Mouse (Mus musculus) cerebellum, postnatal 10 days (tissue): ENCODE data around the gene 2210016L21Rik.
"Not testable (repeated sequence)": the region's sequence is repeated elsewhere in the genome, so short reads cannot be mapped to it uniquely, and the experiment has no call there.

Experiments used
- DNase-seq, 2 experiments: peaks; one replicate each; pipeline ENCODE4 v3.0.0; 2021; ENCODE audit warnings: mixed read lengths in 2 of 2

Gene 2210016L21Rik

GRCm38 (mm10) chr5:114942074-114942765 is at the start of gene 2210016L21Rik:
TSS of gene 2210016L21Rik (plus strand) at chr5:114942158.
- DNase-seq: peak; percentile 93 to 94

- no peak for DNase-seq
Measured at GRCm38 (mm10) chr5:114895542-114895941, 46.4 kb upstream of the 2210016L21Rik start.

GRCm38 (mm10) chr5:114896688-114897373 is 45.1 kb upstream of the 2210016L21Rik start, which contains the start of gene Oasl2:
TSS of gene Oasl2 (plus strand) at chr5:114896936.
- no peak for DNase-seq

GRCm38 (mm10) chr5:114897374-114897793 is 44.6 kb upstream of the 2210016L21Rik start:
- DNase-seq: no peak

- DNase-seq: no peak
Measured at GRCm38 (mm10) chr5:114898857-114899256, 43.1 kb upstream of the 2210016L21Rik start.

- peak; percentile 79 to 82 for DNase-seq
Measured at GRCm38 (mm10) chr5:114902413-114902812, 39.5 kb upstream of the 2210016L21Rik start.

GRCm38 (mm10) chr5:114908598-114909305 is 33.2 kb upstream of the 2210016L21Rik start:
- DNase-seq: no peak

- DNase-seq: no peak
Measured at GRCm38 (mm10) chr5:114913686-114914085, 28.3 kb upstream of the 2210016L21Rik start.

GRCm38 (mm10) chr5:114914855-114915254 is 27.1 kb upstream of the 2210016L21Rik start:
- no peak for DNase-seq

- no peak for DNase-seq
Measured at GRCm38 (mm10) chr5:114915854-114916253, 26.1 kb upstream of the 2210016L21Rik start.

- DNase-seq: no peak
Measured at GRCm38 (mm10) chr5:114916777-114917176, 25.2 kb upstream of the 2210016L21Rik start.

GRCm38 (mm10) chr5:114917357-114917756 is 24.6 kb upstream of the 2210016L21Rik start:
- DNase-seq: not testable (repeated sequence)

GRCm38 (mm10) chr5:114921551-114922365 is 20.2 kb upstream of the 2210016L21Rik start:
- DNase-seq: no peak

- no peak for DNase-seq
Measured at GRCm38 (mm10) chr5:114922366-114922731, 19.6 kb upstream of the 2210016L21Rik start.

GRCm38 (mm10) chr5:114922998-114923473 is 18.9 kb upstream of the 2210016L21Rik start, which contains the start of gene Oasl1:
TSS of gene Oasl1 (plus strand) at chr5:114923240.
- peak; percentile 59 to 67 for DNase-seq

GRCm38 (mm10) chr5:114926153-114926684 is 15.7 kb upstream of the 2210016L21Rik start:
- no peak for DNase-seq

GRCm38 (mm10) chr5:114926753-114927152 is 15.2 kb upstream of the 2210016L21Rik start:
- no peak for DNase-seq

GRCm38 (mm10) chr5:114931626-114932025 is 10.3 kb upstream of the 2210016L21Rik start:
- DNase-seq: no peak

GRCm38 (mm10) chr5:114933206-114933605 is 8.8 kb upstream of the 2210016L21Rik start:
- DNase-seq: no peak

GRCm38 (mm10) chr5:114935838-114936237 is 6.1 kb upstream of the 2210016L21Rik start:
- peak; percentile 44 to 50 for DNase-seq

GRCm38 (mm10) chr5:114941138-114941537 is 820 bp upstream of the 2210016L21Rik start:
- DNase-seq: peak; percentile 39 to 46

- no peak for DNase-seq
Measured at GRCm38 (mm10) chr5:114942766-114943130, 790 bp downstream of the 2210016L21Rik start.
